16 mouse cellular contexts compared by ENCODE assay signal in the genomic region with DNA sequence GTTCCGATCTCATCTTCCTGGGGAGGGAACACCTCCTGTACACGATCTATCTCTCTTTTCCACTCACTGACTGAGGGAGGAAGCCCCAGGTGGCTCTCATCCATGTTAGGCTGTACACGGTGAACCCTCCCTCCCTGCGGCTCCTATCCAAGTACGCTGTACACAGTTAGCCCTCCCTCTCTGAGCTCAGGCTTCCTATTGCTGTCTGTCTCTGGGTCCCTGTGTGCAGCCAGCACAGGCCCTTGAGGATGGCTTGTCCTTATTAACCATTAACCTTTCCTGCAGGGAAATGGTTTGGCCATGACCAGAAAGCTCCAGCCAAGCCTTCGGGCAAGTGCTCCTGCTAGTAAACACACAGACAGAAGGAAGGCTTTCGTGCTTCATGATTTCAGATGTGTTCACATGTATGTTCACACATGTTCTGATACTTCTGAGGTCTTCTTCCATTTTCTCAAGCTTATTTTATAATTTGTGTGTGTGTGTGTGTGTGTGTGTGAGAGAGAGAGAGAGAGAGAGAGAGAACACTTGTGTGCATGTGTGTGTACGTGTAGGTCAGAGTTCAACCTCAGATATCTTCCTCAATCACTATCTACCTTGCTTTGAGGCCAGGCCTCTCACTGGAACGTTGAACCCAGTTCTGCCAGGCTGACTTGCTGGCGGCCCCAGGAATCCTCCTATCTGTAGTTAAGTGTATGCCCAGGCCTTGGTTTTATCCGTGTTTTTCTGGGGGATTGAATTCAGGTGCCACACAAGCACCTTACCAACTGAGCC. TPM values are rescaled to one million over a fixed set of nuclear protein-coding genes. Genes with fewer than 3 reads are reported as not detected.
DNase-seq lines count a peak whose midpoint lies in the region; ATAC-seq and TF ChIP-seq lines count a peak whose summit lies in the region.
"Had no signal": no experiment of that assay in that cellular context is flagged by ENCODE, and none has a peak within 500 bp of the region (broad histone marks: within the 10 kb centered on the region; RNA-seq: fewer than 3 reads in every experiment).

No protein-coding gene starts in this region.

- no peaks in the 10 kb centered on the region for H3K27me3 ChIP-seq in kidney, embryonic 16.5 days (ENCODE audit: insufficient read depth, low read length)
- no peaks in the 10 kb centered on the region for H3K27me3 ChIP-seq in liver, embryonic 12.5 days (replicated peaks)
- no peaks in the 10 kb centered on the region for H3K27me3 ChIP-seq in stomach, postnatal 0 days (ENCODE audit: control insufficient read depth, insufficient read depth, low read length)
- H3K27me3 ChIP-seq: embryonic facial prominence, embryonic 13.5 days; heart, embryonic 12.5 days; neural tube, embryonic 13.5 days had no signal

- ATAC-seq in kidney, embryonic 16.5 days (ENCODE audit: low FRiP score, low TSS enrichment) = peak; percentile 92
- ATAC-seq in liver, embryonic 12.5 days = peak; percentile 72
- ATAC-seq in stomach, postnatal 0 days (ENCODE audit: low FRiP score, low TSS enrichment) = 0 out of 2 replicates have a peak, but pooled peaks have one; percentile 30

- whole genome bisulfite sequencing in kidney, embryonic 16.5 days = 57% methylated on average over 11 of the region's 11 CpGs
- 57% methylated on average over 11 of the region's 11 CpGs for WGBS in liver, embryonic 12.5 days (ENCODE audit: insufficient replicate concordance)
- WGBS in stomach, postnatal 0 days = 64% methylated on average over 11 of the region's 11 CpGs

- H3K4me1 ChIP-seq in kidney, embryonic 16.5 days (ENCODE audit: insufficient read depth, low read length) = peaks cover 3% of the 10 kb centered on the region; the same call in 1 of the 2 replicates
- H3K4me1 ChIP-seq in liver, embryonic 12.5 days = no peaks in the 10 kb centered on the region
- H3K4me1 ChIP-seq in stomach, postnatal 0 days (replicated peaks; ENCODE audit: control insufficient read depth, insufficient read depth) = no peaks in the 10 kb centered on the region
- H3K4me1 ChIP-seq: embryonic facial prominence, embryonic 13.5 days; megakaryocyte, embryonic 14.5 days; neural tube, embryonic 13.5 days had no signal

- H3K4me3 ChIP-seq in kidney, embryonic 16.5 days (ENCODE audit: low read length) = no peak overlapping the region
- no peak overlapping the region for H3K4me3 ChIP-seq in liver, embryonic 12.5 days
- no peak overlapping the region for H3K4me3 ChIP-seq in stomach, postnatal 0 days (ENCODE audit: low read depth, low read length)
- H3K4me3 ChIP-seq: embryonic facial prominence, embryonic 13.5 days; heart, embryonic 12.5 days; megakaryocyte, embryonic 14.5 days; neural tube, embryonic 13.5 days had no signal

- peak overlapping the region; percentile 61; the same call in 1 of the 2 replicates for H3K27ac ChIP-seq in kidney, embryonic 16.5 days (ENCODE audit: low read length)
- no peak overlapping the region for H3K27ac ChIP-seq in liver, embryonic 12.5 days
- no peak overlapping the region for H3K27ac ChIP-seq in stomach, postnatal 0 days (replicated peaks)
- H3K27ac ChIP-seq: embryonic facial prominence, embryonic 13.5 days; neural tube, embryonic 13.5 days had no signal

- DNase-seq in testis, postnatal 14 days (ENCODE audit: low spot score) = peak; percentile 70
- DNase-seq in testis, postnatal 10 days (ENCODE audit: low spot score) = no peak
- DNase-seq in stomach, postnatal 0 days (ENCODE audit: low spot score) = no peak
- DNase-seq in adrenal gland, postnatal 10 days = no peak
- no peak for DNase-seq in adrenal gland, adult 2 months
- no peak for DNase-seq in T-cell, adult 2 months (ENCODE audit: low spot score)
- DNase-seq: cerebellum, adult 18-20 months; gastrocnemius, postnatal 25 days; heart, postnatal 36 days had no signal

- no peak overlapping the region for H3K4me2 ChIP-seq in kidney, embryonic 16.5 days (replicated peaks; ENCODE audit: low read depth, low read length)
- H3K4me2 ChIP-seq in liver, embryonic 12.5 days = no peak overlapping the region
- H3K4me2 ChIP-seq in stomach, postnatal 0 days (replicated peaks; ENCODE audit: low read depth) = no peak overlapping the region
- H3K4me2 ChIP-seq: embryonic facial prominence, embryonic 13.5 days; heart, embryonic 12.5 days; neural tube, embryonic 13.5 days had no signal

- TF ChIP-seq CTCF in stomach, postnatal 0 days (IDR thresholded peaks at IDR 0.05; ENCODE audit: low read depth) = no peak

- peaks cover 9% of the 10 kb centered on the region; the same call in 1 of the 2 replicates for H3K36me3 ChIP-seq in kidney, embryonic 16.5 days (ENCODE audit: insufficient read depth, low read length)
- no peaks in the 10 kb centered on the region for H3K36me3 ChIP-seq in liver, embryonic 12.5 days
- no peaks in the 10 kb centered on the region for H3K36me3 ChIP-seq in stomach, postnatal 0 days (ENCODE audit: control insufficient read depth, insufficient read depth, low read length)
- H3K36me3 ChIP-seq: embryonic facial prominence, embryonic 13.5 days; heart, embryonic 12.5 days; neural tube, embryonic 13.5 days had no signal

- TF ChIP-seq EP300 in stomach, postnatal 0 days (optimal IDR thresholded peaks at IDR 0.05) = no peak

- H3K9me3 ChIP-seq in kidney, embryonic 16.5 days (ENCODE audit: low read length) = no peaks in the 10 kb centered on the region
- no peaks in the 10 kb centered on the region for H3K9me3 ChIP-seq in liver, embryonic 12.5 days (replicated peaks)
- H3K9me3 ChIP-seq in stomach, postnatal 0 days (ENCODE audit: control insufficient read depth, low read length) = no peaks in the 10 kb centered on the region
- H3K9me3 ChIP-seq: embryonic facial prominence, embryonic 13.5 days; megakaryocyte, embryonic 14.5 days; neural tube, embryonic 13.5 days had no signal

- H3K9ac ChIP-seq in kidney, embryonic 16.5 days (replicated peaks; ENCODE audit: low read length) = no peak overlapping the region
- no peak overlapping the region for H3K9ac ChIP-seq in liver, embryonic 12.5 days
- H3K9ac ChIP-seq in stomach, postnatal 0 days (ENCODE audit: low read length) = no peak overlapping the region
- H3K9ac ChIP-seq: embryonic facial prominence, embryonic 13.5 days; heart, embryonic 12.5 days; neural tube, embryonic 13.5 days had no signal

RNA-seq across cellular contexts. Expression of gene Map3k21, which starts 20.2 kb away (rescaled TPM):
- polyA plus RNA-seq in kidney, embryonic 16.5 days (2015; fragmentation: Nextera tagmentation; extraction: Ambion mirVana) = 3.9 and 4.1 TPM in 2 replicates
- 0.02 and 0.07 TPM in 2 replicates for polyA plus RNA-seq in liver, embryonic 12.5 days (2016; fragmentation: Nextera tagmentation; extraction: Ambion mirVana)
- 1.1 and 1.2 TPM in 2 replicates for polyA plus RNA-seq in stomach, postnatal 0 days (2015; fragmentation: Nextera tagmentation; extraction: Ambion mirVana)
- total RNA-seq in adrenal gland, postnatal 10 days (2021) = 1 to 10 TPM; 1.1 TPM
- 1 to 10 TPM in 1 of 2 experiments, under 1 TPM in 1; 0.78 to 1.6 TPM for total RNA-seq in adrenal gland, adult 2 months (2021)
- 1.5 and 1.9 TPM in 2 replicates for polyA plus RNA-seq in adrenal gland, adult 2 months (2012; rRNA removed)
- polyA plus RNA-seq: limb, embryonic 11.5 days had no signal

RNA-seq across cellular contexts. Expression of gene Pcnx2, which starts 32.3 kb away (rescaled TPM):
- 0.27 and 0.49 TPM in 2 replicates for polyA plus RNA-seq in kidney, embryonic 16.5 days (2015; fragmentation: Nextera tagmentation; extraction: Ambion mirVana)
- 0.38 and 0.53 TPM in 2 replicates for polyA plus RNA-seq in liver, embryonic 12.5 days (2016; fragmentation: Nextera tagmentation; extraction: Ambion mirVana)
- 0.17 and 0.22 TPM in 2 replicates for polyA plus RNA-seq in stomach, postnatal 0 days (2015; fragmentation: Nextera tagmentation; extraction: Ambion mirVana)
- under 1 TPM; 0.45 to 0.97 TPM for total RNA-seq in adrenal gland, postnatal 10 days (2021)
- under 1 TPM; 0.55 to 0.69 TPM for total RNA-seq in adrenal gland, adult 2 months (2021)
- polyA plus RNA-seq in adrenal gland, adult 2 months (2012; rRNA removed) = 0.42 and 0.50 TPM in 2 replicates
- polyA plus RNA-seq: limb, embryonic 11.5 days had no signal

Comparison
In these comparisons a context has a peak if more than half of its experiments do, and no peak if none do; other contexts are left out.
1. ATAC-seq: peak in every context shown above with its lines; median percentile 92 in kidney, embryonic 16.5 days; 72 in liver, embryonic 12.5 days; 30 in stomach, postnatal 0 days.